Mouse (Mus musculus) liver, embryonic 12.5 days (tissue): Measurements from ENCODE around the gene Tmem117. TPM values are rescaled to one million over a fixed set of nuclear protein-coding genes. Genes with fewer than 3 reads are reported as not detected.

Experiments
- ATAC-seq: fragments of 200-750 bp; cut with Nextera tagmentation; 2 replicates; pipeline ENCODE4 v1.8.0; 2017; ENCODE audit warnings: moderate number of reproducible peaks, mild to moderate bottlenecking, moderate library complexity
- H3K27ac ChIP-seq: fragments of 300-500 bp; sonication (generic); 2 replicates; pipeline ENCODE4 v1.5.1; 2016; ENCODE audit warnings: mild to moderate bottlenecking
- H3K27me3 ChIP-seq: fragments of 300-500 bp; sonication (generic); replicated peaks from 2 replicates; pipeline ENCODE4 v1.6.1; 2016; ENCODE audit warnings: mild to moderate bottlenecking, moderate library complexity
- H3K36me3 ChIP-seq: fragments of 300-500 bp; sonication (generic); 2 replicates; pipeline ENCODE4 v1.6.1; 2016; ENCODE audit warnings: mild to moderate bottlenecking, moderate library complexity
- H3K4me1 ChIP-seq: fragments of 300-500 bp; sonication (generic); 2 replicates; pipeline ENCODE4 v1.6.1; 2016
- H3K4me2 ChIP-seq: fragments of 300-500 bp; sonication (generic); 2 replicates; pipeline ENCODE4 v1.6.1; 2016; ENCODE audit warnings: mild to moderate bottlenecking, moderate library complexity
- H3K4me3 ChIP-seq: fragments of 300-500 bp; sonication (generic); 2 replicates; pipeline ENCODE4 v1.5.1; 2016; ENCODE audit warnings: mild to moderate bottlenecking, moderate library complexity
- H3K9ac ChIP-seq: fragments of 300-500 bp; sonication (generic); 2 replicates; pipeline ENCODE4 v1.6.1; 2016; ENCODE audit warnings: mild to moderate bottlenecking, moderate library complexity
- H3K9me3 ChIP-seq: fragments of 300-500 bp; sonication (generic); replicated peaks from 2 replicates; pipeline ENCODE4 v1.6.1; 2016; ENCODE audit warnings: mild to moderate bottlenecking, moderate library complexity
- WGBS: fragments of 180-500 bp; shearing (Covaris S2); methylation state at CpG from one replicate; pipeline ENCODE4 v1.1.7; 2016; ENCODE audit not compliant: insufficient replicate concordance; 5-methylcytosine and 5-hydroxymethylcytosine counted together
- polyA plus RNA-seq: library from polyadenylated mRNA; unstranded; fragments of >200 nt; fragmentation: Nextera tagmentation; extraction: Ambion mirVana; gene quantifications from 2 replicates; pipeline ENCODE4 v1.2.1, GENCODE M21; 2016

Gene Tmem117
- polyA plus RNA-seq, 1 experiment from 2014 or later: not detected

- H3K36me3 ChIP-seq: no peaks in the 10 kb centered on the region
- WGBS: 15% methylated on average over 3 of the region's 3 CpGs
- H3K4me2 ChIP-seq: no peak overlapping the region
- no peak overlapping the region for H3K4me3 ChIP-seq
- no peak overlapping the region for H3K27ac ChIP-seq
- ATAC-seq: no peak
- no peak overlapping the region for H3K9ac ChIP-seq
- 0 out of 2 replicates have a peak, but pooled peaks cover 5% of the 10 kb centered on the region for H3K27me3 ChIP-seq
- 0 out of 2 replicates have a peak, but pooled peaks cover 4% of the 10 kb centered on the region for H3K4me1 ChIP-seq
- H3K9me3 ChIP-seq: no peaks in the 10 kb centered on the region
Observed at GRCm38 (mm10) chr15:94601339-94601738, 27.7 kb upstream of the Tmem117 start.

DNA sequence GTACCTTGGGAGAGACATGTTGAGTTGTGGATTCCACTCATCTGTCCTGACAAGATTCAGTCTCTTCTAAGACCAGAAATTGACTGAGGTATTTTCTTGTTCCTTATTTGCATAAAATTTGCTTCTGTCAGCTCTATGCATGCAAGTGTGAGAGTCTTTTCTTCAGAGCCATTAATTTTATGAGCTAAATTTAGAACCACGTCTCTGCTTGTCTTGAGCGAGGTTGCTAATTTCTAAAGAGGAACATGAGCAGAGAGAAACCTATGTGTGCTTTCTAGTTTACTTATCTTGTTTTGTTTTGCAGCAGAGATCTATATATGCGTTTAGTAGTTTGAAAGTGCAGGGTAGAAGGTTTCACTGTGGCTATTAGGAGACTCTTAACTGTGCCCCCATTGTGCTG is 26.6 kb upstream of the Tmem117 start:
- Histone ChIP-seq H3K36me3 (no peaks in the 10 kb centered on the region), H3K4me1 (0 out of 2 replicates have a peak, but pooled peaks cover 4% of the 10 kb centered on the region), H3K27ac (no peak overlapping the region), H3K27me3 (0 out of 2 replicates have a peak, but pooled peaks cover 5% of the 10 kb centered on the region), H3K9ac (no peak overlapping the region), H3K4me3 (no peak overlapping the region), H3K4me2 (no peak overlapping the region), H3K9me3 (no peaks in the 10 kb centered on the region)
- ATAC-seq: no peak
- WGBS: 36% methylated on average over 3 of the region's 3 CpGs

GRCm38 (mm10) chr15:94607768-94608167 is 21.3 kb upstream of the Tmem117 start:
- WGBS: 73% methylated on average over 8 of the region's 8 CpGs
- H3K36me3 ChIP-seq: no peaks in the 10 kb centered on the region
- H3K4me2 ChIP-seq: no peak overlapping the region
- H3K4me1 ChIP-seq: no peaks in the 10 kb centered on the region
- H3K9ac ChIP-seq: no peak overlapping the region
- no peak for ATAC-seq
- no peak overlapping the region for H3K4me3 ChIP-seq
- no peaks in the 10 kb centered on the region for H3K9me3 ChIP-seq
- 0 out of 2 replicates have a peak, but pooled peaks cover 5% of the 10 kb centered on the region for H3K27me3 ChIP-seq
- no peak overlapping the region for H3K27ac ChIP-seq

GRCm38 (mm10) chr15:94616036-94616435 is 13.0 kb upstream of the Tmem117 start:
- no peak for ATAC-seq
- Histone ChIP-seq H3K4me3 (no peak overlapping the region), H3K4me1 (no peaks in the 10 kb centered on the region), H3K27ac (no peak overlapping the region), H3K36me3 (no peaks in the 10 kb centered on the region), H3K27me3 (no peaks in the 10 kb centered on the region), H3K4me2 (no peak overlapping the region), H3K9ac (no peak overlapping the region), H3K9me3 (no peaks in the 10 kb centered on the region)
- 73% methylated on average over 11 of the region's 11 CpGs for WGBS

- Histone ChIP-seq H3K4me2 (no peak overlapping the region), H3K27me3 (peaks cover 2% of the 10 kb centered on the region; the same call in 1 of the 2 replicates), H3K36me3 (no peaks in the 10 kb centered on the region), H3K9me3 (no peaks in the 10 kb centered on the region), H3K27ac (no peak overlapping the region), H3K4me3 (no peak overlapping the region), H3K9ac (no peak overlapping the region), H3K4me1 (no peaks in the 10 kb centered on the region)
- no peak for ATAC-seq
Observed at GRCm38 (mm10) chr15:94620909-94621308, 8.1 kb upstream of the Tmem117 start.

GRCm38 (mm10) chr15:94628463-94628829 is 586 bp upstream of the Tmem117 start:
- Histone ChIP-seq H3K9me3 (no peaks in the 10 kb centered on the region), H3K4me1 (no peaks in the 10 kb centered on the region), H3K4me2 (peak overlapping the region; percentile 66), H3K4me3 (peak overlapping the region; percentile 56), H3K27me3 (peaks cover 55% of the 10 kb centered on the region), H3K27ac (no peak overlapping the region), H3K9ac (no peak overlapping the region), H3K36me3 (no peaks in the 10 kb centered on the region)
- ATAC-seq: no peak
- WGBS: 39% methylated on average over 2 of the region's 2 CpGs

DNA sequence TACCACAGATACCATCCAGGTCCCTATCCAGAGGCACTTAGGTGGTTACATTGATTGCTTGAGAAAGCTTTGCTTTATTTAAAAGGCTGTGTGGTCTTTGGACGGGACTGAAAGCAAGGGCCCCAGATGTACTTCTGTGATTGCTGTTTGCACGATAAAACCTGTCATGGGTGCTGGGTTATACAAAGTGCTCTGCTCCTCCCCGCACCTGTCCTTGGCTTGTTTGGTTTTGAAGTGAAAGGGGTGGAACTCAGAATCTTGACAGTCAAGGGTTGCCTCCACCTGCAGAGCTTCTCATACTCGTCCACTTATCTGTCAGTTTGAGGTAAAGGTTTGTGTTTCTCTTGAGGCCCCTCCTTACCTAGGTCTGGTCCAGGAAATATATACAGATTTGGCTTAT is 1.5 kb downstream of the Tmem117 start:
- Histone ChIP-seq H3K4me2 (no peak overlapping the region), H3K9ac (no peak overlapping the region), H3K27ac (no peak overlapping the region), H3K9me3 (no peaks in the 10 kb centered on the region), H3K36me3 (no peaks in the 10 kb centered on the region), H3K4me3 (no peak overlapping the region), H3K4me1 (no peaks in the 10 kb centered on the region), H3K27me3 (peaks cover 55% of the 10 kb centered on the region)
- ATAC-seq: no peak
- WGBS: 48% methylated on average over 4 of the region's 4 CpGs

- Histone ChIP-seq H3K36me3 (no peaks in the 10 kb centered on the region), H3K4me3 (no peak overlapping the region), H3K9me3 (no peaks in the 10 kb centered on the region), H3K27ac (no peak overlapping the region), H3K9ac (no peak overlapping the region), H3K4me1 (no peaks in the 10 kb centered on the region), H3K27me3 (peaks cover 22% of the 10 kb centered on the region), H3K4me2 (no peak overlapping the region)
- ATAC-seq: no peak
- 65% methylated on average over 11 of the region's 11 CpGs for WGBS
Observed at GRCm38 (mm10) chr15:94634524-94634923, 5.5 kb downstream of the Tmem117 start.

- H3K36me3 ChIP-seq: no peaks in the 10 kb centered on the region
- H3K27ac ChIP-seq: no peak overlapping the region
- no peaks in the 10 kb centered on the region for H3K4me1 ChIP-seq
- WGBS: 67% methylated on average over 2 of the region's 2 CpGs
- H3K9me3 ChIP-seq: no peaks in the 10 kb centered on the region
- H3K27me3 ChIP-seq: no peaks in the 10 kb centered on the region
- no peak overlapping the region for H3K9ac ChIP-seq
- H3K4me2 ChIP-seq: no peak overlapping the region
- no peak for ATAC-seq
- H3K4me3 ChIP-seq: no peak overlapping the region
Observed at GRCm38 (mm10) chr15:94638207-94638606, 9.2 kb downstream of the Tmem117 start.

DNA sequence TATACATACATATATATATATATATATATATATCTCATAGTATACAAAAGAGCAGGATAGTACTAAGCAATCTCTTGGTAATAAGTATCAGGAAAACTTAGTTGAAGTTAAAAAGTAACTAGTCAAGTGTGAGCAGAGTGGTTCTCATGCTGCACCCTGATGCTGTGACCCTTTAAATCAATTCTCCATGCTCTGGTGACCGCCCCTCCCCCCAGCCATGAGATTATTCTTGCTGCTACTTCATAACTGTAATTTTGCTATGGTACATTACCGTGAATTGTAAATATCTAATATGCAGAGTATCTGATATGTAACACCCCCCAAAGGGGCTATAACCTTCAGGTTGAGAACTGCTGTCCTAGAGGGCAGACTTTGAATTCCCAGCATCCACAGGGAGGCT is 10.1 kb downstream of the Tmem117 start:
- 71% methylated on average over 2 of the region's 2 CpGs for WGBS

DNA sequence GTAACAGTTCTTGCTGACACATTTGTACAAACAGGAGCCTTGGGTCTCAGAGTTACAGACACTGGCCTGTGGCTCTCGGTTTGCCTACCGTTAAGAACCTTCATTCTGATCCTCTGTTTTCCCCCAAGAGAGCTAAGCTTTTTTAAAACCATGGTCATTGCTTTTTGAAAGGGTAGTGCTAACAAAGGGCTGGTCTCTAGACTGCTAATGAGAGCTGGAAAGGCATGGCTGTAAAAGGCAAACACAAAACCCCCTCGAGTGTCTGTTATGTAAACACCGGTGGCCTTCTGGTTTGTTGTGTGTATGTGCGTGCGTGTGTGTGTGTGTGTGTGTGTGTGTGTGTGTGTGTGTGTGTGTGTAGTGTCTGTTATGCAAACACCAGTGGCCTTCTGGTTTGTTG is 17.0 kb downstream of the Tmem117 start:
- Histone ChIP-seq H3K27ac (no peak overlapping the region), H3K9me3 (no peaks in the 10 kb centered on the region), H3K4me1 (no peaks in the 10 kb centered on the region), H3K9ac (no peak overlapping the region), H3K27me3 (0 out of 2 replicates have a peak, but pooled peaks cover 9% of the 10 kb centered on the region), H3K36me3 (no peaks in the 10 kb centered on the region), H3K4me2 (no peak overlapping the region), H3K4me3 (no peak overlapping the region)
- 63% methylated on average over 6 of the region's 6 CpGs for WGBS
- no peak for ATAC-seq

More for the DNA sequence above, 10.1 kb downstream of the Tmem117 start:
- Histone ChIP-seq H3K9me3 (no peaks in the 10 kb centered on the region), H3K27me3 (no peaks in the 10 kb centered on the region), H3K4me1 (no peaks in the 10 kb centered on the region), H3K27ac (no peak overlapping the region), H3K4me3 (no peak overlapping the region), H3K36me3 (no peaks in the 10 kb centered on the region), H3K4me2 (no peak overlapping the region), H3K9ac (no peak overlapping the region)
- no peak for ATAC-seq

GRCm38 (mm10) chr15:94648430-94648829 is 19.4 kb downstream of the Tmem117 start:
- no peak for ATAC-seq
- no peak overlapping the region for H3K9ac ChIP-seq
- H3K27me3 ChIP-seq: peaks cover 9% of the 10 kb centered on the region; the same call in 1 of the 2 replicates
- H3K4me2 ChIP-seq: no peak overlapping the region
- H3K36me3 ChIP-seq: no peaks in the 10 kb centered on the region
- WGBS: 68% methylated on average over 8 of the region's 8 CpGs
- H3K4me3 ChIP-seq: no peak overlapping the region
- no peak overlapping the region for H3K27ac ChIP-seq
- H3K9me3 ChIP-seq: no peaks in the 10 kb centered on the region
- H3K4me1 ChIP-seq: no peaks in the 10 kb centered on the region

- no peak for ATAC-seq
- Histone ChIP-seq H3K4me2 (no peak overlapping the region), H3K36me3 (no peaks in the 10 kb centered on the region), H3K4me3 (no peak overlapping the region), H3K9me3 (no peaks in the 10 kb centered on the region), H3K4me1 (no peaks in the 10 kb centered on the region), H3K9ac (no peak overlapping the region), H3K27me3 (peaks cover 9% of the 10 kb centered on the region; the same call in 1 of the 2 replicates), H3K27ac (no peak overlapping the region)
- WGBS: 55% methylated on average over 17 of the region's 17 CpGs
Observed at GRCm38 (mm10) chr15:94649071-94649765, 20.2 kb downstream of the Tmem117 start.
